Mouse (Mus musculus): ENCODE results near the gene Hdhd3.

The Hdhd3 gene

GRCm38 (mm10) chr4:62503374-62503970 lies at the start of gene Hdhd3:
Hdhd3 (minus strand) TSS chr4:62503467.
- DNase-seq (ENCODE audit: low read depth, low spot score), result no peak

DNA sequence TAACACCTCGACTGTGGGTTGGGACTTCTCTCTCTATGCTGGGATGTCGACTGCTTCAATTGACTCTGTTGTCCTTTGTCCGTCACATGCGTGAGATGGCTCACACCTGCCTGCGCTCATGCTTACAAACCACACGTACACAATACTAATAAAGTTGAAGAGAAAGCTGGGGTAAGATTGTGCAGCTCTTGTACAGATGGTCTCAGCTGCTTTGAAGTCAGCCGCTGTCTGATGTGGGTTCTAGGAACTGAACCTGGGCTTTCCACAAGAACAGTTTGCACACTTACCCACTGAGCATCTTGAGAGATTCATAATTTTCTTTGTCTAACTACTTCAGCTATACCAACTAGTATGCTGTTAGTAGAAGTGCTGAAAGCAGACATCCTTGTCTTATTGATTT lies 48.7 kb upstream of the Hdhd3 start:
- DNase-seq (ENCODE audit: low read depth, low spot score), result peak; percentile 60

GRCm38 (mm10) chr4:62544801-62545200 lies 41.5 kb upstream of the Hdhd3 start:
- no peak for DNase-seq (ENCODE audit: low read depth, low spot score)

DNA sequence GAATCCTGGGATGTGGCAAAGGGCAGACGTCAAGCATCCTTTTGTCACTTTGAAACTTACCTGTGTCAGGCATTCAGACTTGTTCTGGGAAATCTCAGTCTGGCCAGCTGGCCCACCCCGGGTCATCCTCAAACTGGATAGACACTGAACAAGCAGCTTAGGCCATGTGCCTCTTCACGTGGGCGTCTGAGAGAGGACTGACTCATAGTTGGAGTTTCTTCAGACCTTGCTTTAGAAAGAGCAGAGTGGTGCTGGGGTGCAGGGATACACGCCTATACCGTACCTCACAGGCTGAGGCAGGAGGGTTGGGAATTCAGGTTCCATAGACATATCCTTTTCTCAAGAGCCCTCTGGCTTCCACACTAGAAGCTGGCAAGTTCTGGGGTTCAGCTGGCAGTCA lies 40.5 kb upstream of the Hdhd3 start:
- DNase-seq (ENCODE audit: low read depth, low spot score), result no peak

GRCm38 (mm10) chr4:62541802-62542201 lies 38.5 kb upstream of the Hdhd3 start:
- no peak for DNase-seq (ENCODE audit: low read depth, low spot score)

- no peak for DNase-seq (ENCODE audit: low read depth, low spot score)
Observed at GRCm38 (mm10) chr4:62533729-62534128, 30.5 kb upstream of the Hdhd3 start.

DNA sequence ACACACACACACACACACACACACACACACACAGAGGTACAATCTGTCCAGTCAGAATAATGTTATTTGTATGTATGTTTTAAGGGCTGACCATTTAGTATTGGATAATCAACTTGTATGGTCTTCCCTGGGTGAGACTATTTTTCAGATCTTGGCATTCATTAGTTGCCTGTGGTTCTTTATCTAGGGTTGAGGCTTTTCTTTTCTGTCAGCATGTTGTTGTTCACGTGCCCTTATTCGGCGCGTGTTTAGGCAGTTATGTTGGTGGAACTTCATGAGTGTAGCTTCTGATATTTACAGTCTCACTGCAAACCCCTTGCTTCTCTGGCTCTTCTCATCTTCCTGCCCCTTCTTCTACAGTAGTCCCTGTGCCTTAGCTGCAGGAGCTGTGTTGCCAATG lies 24.4 kb upstream of the Hdhd3 start:
- DNase-seq (ENCODE audit: low read depth, low spot score), result no peak

- DNase-seq (ENCODE audit: low read depth, low spot score), result no peak
Observed at GRCm38 (mm10) chr4:62526256-62526655, 23.0 kb upstream of the Hdhd3 start.

GRCm38 (mm10) chr4:62525489-62525811 lies 22.2 kb upstream of the Hdhd3 start:
- no peak for DNase-seq (ENCODE audit: low read depth, low spot score)

DNA sequence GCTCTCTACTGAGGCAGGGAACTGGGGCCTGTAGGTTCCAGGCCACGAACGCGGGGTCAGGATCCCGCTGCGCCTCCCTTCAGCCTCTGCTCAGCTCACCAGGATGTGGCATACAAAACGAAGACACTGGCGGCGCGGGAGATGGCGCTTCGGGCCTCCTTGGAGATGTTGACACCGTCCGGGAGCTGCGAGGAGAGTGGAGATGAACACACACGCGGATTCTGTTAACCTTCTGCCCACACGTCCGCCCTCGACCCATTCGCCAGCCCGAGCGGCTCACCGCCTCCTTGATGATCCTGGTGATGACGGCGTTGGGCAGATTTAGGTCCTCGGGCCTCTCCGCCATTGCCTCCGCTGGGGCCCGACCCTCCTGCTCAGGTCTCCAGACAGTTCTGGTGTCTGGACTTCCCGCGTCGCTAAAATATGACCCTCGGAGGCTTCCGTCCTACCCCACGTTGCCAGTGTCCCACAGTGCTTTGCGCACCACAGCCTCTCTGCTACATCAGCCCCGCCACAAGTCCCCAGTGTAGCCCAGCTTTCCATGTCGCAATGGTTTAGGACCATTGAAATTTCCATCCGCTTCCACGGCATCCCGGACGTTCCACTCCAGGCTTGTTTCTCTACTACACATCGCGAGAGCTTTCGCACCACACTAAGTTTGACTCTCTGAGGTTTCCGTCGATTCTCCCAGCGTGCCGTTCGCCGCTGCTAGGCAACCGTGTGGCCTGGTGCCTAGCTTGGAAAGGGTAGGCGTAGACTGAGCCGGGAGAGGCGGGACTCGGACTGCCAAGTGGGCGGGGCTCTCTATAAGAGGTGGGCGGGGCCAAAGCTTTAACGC lies 21.6 kb upstream of the Hdhd3 start, which contains the start of the genes Pole3 and 4933430I17Rik:
Gene Pole3 (minus strand): TSS at position 418 of the 838 bp plus-strand sequence.
Gene 4933430I17Rik (plus strand): TSS at position 719 of the 838 bp plus-strand sequence.
- peak; percentile 97 for DNase-seq (ENCODE audit: low read depth, low spot score)

DNA sequence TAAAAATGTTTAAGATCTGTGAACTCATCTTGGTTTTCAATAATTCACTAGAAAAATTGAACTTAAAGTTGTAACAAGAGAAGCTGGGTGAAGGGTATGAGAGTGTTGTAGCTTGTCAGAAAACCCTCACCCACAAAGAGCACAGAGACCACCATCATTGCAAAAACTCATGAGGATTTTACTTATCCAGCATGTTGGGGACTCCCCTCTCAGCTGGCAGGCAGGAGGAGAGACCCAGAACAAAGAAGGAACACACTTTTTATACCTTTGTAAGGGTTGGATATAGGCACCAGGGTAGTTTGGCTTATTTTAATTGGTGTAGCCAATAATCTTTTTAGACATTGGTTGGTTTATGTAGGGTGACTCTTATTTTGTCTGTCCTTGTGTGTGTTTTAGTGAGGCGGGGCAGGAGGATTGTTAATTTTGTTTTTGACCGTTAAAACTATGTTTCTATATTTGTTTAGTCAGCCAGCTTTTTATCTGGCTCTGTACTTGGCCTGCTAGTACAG lies 17.7 kb upstream of the Hdhd3 start:
- DNase-seq (ENCODE audit: low read depth, low spot score), result no peak

DNA sequence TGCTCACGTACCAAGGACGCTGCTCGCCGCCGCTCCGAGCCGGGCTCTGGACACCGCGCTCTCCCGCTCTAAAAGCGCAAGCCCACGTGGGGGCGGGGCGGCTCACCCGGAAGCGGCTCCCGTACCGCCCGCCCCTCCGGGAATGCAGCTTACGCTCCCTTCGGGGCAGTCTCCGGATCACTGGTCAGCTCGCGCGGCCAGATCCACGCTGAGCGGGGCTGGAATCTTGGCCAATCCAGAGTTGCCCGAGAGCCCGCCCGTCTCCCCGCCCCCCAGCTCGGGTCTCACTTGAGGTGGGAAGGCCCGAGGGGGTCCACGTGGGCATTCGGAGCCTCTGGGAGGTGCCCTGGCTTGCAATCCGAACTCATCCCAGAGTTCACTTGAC lies 16.6 kb upstream of the Hdhd3 start, which contains the start of gene Alad:
Gene Alad (minus strand): TSS at position 70 of the 385 bp plus-strand sequence.
- DNase-seq (ENCODE audit: low read depth, low spot score), result peak; percentile 81

GRCm38 (mm10) chr4:62519122-62519848 lies 16.0 kb upstream of the Hdhd3 start:
- DNase-seq (ENCODE audit: low read depth, low spot score), result no peak

DNA sequence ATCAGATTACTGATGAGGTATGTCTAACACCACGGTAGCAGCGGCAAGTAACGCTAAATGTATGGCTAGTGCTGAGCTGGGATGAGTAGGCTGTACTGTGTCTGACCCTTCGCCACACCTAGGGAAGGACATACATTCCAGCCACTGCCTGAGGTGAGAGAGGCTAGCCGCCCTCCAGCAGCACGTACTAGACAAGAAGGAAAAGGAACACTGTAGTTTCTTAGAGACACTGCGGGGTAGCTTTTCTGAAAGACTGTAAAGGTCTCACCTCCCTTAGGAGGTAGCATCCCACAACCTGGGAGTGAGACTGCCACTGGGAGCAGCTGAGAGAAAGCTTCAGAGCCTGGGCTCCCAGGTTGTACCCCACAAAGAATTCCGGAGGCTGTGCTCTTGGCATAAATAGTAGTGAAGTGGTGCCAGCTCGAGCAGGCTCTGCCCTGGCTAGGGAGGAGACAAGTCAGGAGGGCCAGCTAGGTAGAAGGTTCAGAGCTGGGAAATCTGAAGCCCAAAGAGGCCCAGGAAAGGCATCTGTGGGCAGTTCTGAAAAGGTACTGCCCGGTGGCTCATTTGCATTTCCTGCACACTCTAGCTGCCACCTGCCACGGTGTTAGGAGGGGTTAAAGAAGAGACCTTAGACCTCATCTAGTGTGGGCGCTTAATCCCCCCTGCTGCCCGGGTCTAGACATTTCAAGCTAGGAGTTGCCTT lies 15.3 kb upstream of the Hdhd3 start:
- peak; percentile 35 for DNase-seq (ENCODE audit: low read depth, low spot score)

GRCm38 (mm10) chr4:62517538-62518415 lies 14.5 kb upstream of the Hdhd3 start:
- DNase-seq (ENCODE audit: low read depth, low spot score), result peak; percentile 28

GRCm38 (mm10) chr4:62517046-62517445 lies 13.8 kb upstream of the Hdhd3 start:
- no peak for DNase-seq (ENCODE audit: low read depth, low spot score)

DNA sequence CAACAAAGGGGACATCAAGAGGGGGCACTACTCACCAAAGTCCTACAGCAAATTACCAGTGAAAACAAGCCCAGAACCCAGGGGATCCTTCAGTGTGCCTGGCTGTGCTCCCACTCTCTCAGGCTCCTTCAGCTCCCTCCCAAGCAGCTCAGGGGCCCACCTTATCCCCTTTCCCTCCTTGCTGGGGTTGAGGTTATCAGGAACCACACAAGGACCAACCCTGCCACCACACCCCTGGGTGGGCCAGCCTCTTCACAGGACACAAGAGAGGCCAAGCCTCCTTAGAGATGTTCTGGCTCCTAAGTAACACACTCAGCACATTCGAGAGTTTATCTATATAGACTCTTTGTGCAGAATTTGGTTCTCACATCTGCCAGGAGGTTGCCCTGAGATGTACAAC lies 13.3 kb upstream of the Hdhd3 start:
- no peak for DNase-seq (ENCODE audit: low read depth, low spot score)

GRCm38 (mm10) chr4:62516079-62516478 lies 12.8 kb upstream of the Hdhd3 start:
- no peak for DNase-seq (ENCODE audit: low read depth, low spot score)

- no peak for DNase-seq (ENCODE audit: low read depth, low spot score)
Observed at GRCm38 (mm10) chr4:62515490-62515889, 12.2 kb upstream of the Hdhd3 start.

DNA sequence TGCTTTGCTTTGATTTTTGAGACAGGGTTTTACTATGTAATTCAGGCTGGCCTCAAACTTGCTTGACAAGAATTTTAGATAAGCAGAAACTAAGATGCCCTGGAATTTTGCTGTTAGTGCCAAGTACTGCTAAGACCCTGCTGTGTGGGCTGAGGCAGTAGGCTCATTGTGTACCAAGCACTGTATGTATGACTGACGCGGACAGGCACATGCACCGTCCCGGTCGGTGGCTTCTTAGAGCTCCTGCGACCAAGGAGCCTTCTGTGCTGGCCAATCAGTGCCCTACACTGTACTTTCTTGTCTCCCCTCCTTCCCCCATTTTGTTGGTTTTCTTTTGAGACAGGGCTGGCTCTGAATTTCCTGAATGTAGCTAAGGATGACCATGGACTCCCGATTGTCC lies 11.7 kb upstream of the Hdhd3 start:
- DNase-seq (ENCODE audit: low read depth, low spot score), result no peak
